Mouse (Mus musculus) thymus, adult 2 months (tissue): ENCODE results near the gene Rita1. TPM values are rescaled to one million over a fixed set of nuclear protein-coding genes. Genes with fewer than 3 reads are reported as not detected.

Experiments
- DNase-seq: peaks from one replicate; pipeline ENCODE4 v3.0.0; 2021
- H3K27ac ChIP-seq: fragments of 200-500 bp; 2 replicates; pipeline ENCODE4 v1.5.1; 2012; ENCODE audit warnings: low read length, control low read depth; ENCODE audit not compliant: control insufficient read depth, insufficient read depth
- H3K27me3 ChIP-seq: fragments of 200-500 bp; 2 replicates; pipeline ENCODE4 v1.6.1; 2012; ENCODE audit warnings: mild to moderate bottlenecking, low read length, moderate library complexity, mixed read lengths; ENCODE audit not compliant: control insufficient read depth, insufficient read depth
- H3K36me3 ChIP-seq: fragments of 200-500 bp; 2 replicates; pipeline ENCODE4 v1.6.1; 2012; ENCODE audit warnings: mild to moderate bottlenecking, low read length, moderate library complexity; ENCODE audit not compliant: control insufficient read depth, insufficient read depth
- H3K4me1 ChIP-seq: fragments of 200-500 bp; replicated peaks from 2 replicates; pipeline ENCODE4 v1.6.1; 2012; ENCODE audit warnings: low read length; ENCODE audit not compliant: control insufficient read depth, insufficient read depth
- H3K4me3 ChIP-seq: fragments of 200-500 bp; 2 replicates; pipeline ENCODE4 v1.5.1; 2012; ENCODE audit warnings: mild to moderate bottlenecking, low read length, control low read depth, moderate library complexity; ENCODE audit not compliant: control insufficient read depth, insufficient read depth
- CTCF ChIP-seq: fragments of 200-500 bp; IDR thresholded peaks from 2 replicates; pipeline ENCODE4 v1.5.1; 2012; ENCODE audit warnings: mild to moderate bottlenecking, control low read depth, low read length, moderate library complexity, borderline replicate concordance; ENCODE audit not compliant: control insufficient read depth, poor library complexity, insufficient read depth; ENCODE audit errors: extremely low read depth
- POLR2A ChIP-seq: fragments of 200-500 bp; IDR thresholded peaks from 2 replicates; pipeline ENCODE4 v1.6.1; 2012; ENCODE audit warnings: mild to moderate bottlenecking, low read length, control low read depth, moderate library complexity; ENCODE audit not compliant: control insufficient read depth, poor library complexity, insufficient read depth; ENCODE audit errors: extremely low read depth
- WGBS: fragments of 180-500 bp; shearing (Covaris S2); methylation state at CpG from one replicate; pipeline ENCODE4 v1.1.7; 2018; 5-methylcytosine and 5-hydroxymethylcytosine counted together
- polyA plus RNA-seq: library from polyadenylated mRNA; depleted of rRNA; stranded (reverse); fragments of >200 nt; gene quantifications from 2 replicates; pipeline ENCODE4 v1.2.3, GENCODE M21; 2012

Rita1 gene
- polyA plus RNA-seq, 1 experiment, result 20.6 TPM

- H3K4me1 ChIP-seq, result peaks cover 42% of the 10 kb centered on the region
- H3K4me3 ChIP-seq, result peak overlapping the region; percentile 81
- H3K36me3 ChIP-seq, result peaks cover 37% of the 10 kb centered on the region
- H3K27ac ChIP-seq, result peak overlapping the region; percentile 96
- WGBS, result 16% methylated on average over 23 of the region's 23 CpGs
- no peaks in the 10 kb centered on the region for H3K27me3 ChIP-seq
- peak; percentile 70 for TF ChIP-seq POLR2A
- no peak for TF ChIP-seq CTCF
- peak; percentile 91 for DNase-seq
Measured at GRCm38 (mm10) chr5:120621078-120621765, 8.8 kb upstream of the Rita1 start.

DNA sequence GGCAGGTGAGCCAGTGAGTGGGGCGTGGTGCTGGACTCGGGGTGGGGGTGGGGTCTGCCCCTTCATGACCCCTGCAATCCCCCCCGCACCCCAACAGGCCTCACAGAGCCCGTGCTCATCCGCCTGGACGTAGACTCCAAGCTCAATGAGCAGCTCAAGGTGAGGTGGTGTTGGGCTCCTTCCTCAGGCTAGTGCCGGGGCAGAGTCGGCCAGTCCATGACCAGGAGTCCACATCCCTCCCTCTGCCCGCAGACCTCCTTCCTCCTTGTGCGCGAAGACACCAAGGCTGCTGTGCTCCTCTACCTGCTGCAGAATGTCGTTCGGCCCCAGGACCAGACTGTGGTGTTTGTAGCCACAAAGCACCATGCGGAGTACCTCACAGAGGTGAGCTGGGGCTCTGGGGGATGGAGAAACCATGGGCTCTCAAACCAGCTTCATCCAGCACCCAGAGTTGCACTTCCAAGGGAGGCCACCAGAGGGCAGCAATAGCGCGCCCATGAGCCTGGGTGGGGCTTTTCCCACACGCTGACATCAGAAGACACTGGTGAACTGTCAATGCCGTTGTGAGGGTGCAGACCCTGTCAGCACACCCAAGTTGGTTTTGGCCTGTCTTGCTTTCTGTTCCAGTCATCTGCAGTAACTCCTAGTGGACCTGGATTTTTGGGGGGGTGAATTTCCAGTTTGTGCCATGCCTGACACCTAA, 8.1 kb upstream of the Rita1 start:
- peak; percentile 97 for TF ChIP-seq CTCF
- no peak for TF ChIP-seq POLR2A
- Histone ChIP-seq H3K27me3 (no peaks in the 10 kb centered on the region), H3K4me1 (peaks cover 42% of the 10 kb centered on the region), H3K36me3 (peaks cover 30% of the 10 kb centered on the region), H3K27ac (peak overlapping the region; percentile 96), H3K4me3 (peak overlapping the region; percentile 81)
- DNase-seq, result peak; percentile 94
- WGBS, result 64% methylated on average over 18 of the region's 18 CpGs

DNA sequence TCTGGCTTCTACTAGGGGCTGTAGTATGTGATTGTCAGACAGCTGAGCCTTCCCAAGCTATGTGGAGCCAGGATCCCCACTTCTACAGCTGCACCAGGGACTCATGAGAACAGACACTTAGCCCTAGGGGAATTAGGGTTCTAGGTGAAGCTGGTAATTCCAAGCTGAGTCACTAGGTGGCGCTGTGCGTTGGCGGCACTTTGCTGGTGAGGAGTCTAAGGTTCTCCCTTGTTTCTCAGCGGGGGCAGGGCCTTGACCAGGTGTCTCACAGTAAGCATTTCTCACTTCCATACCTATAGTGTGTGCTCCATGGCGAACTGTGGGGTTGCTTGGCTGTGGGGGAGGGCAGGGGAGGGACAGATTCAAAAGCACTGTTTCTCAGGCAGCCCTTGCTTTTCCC, 6.8 kb upstream of the Rita1 start:
- H3K4me1 ChIP-seq, result peaks cover 42% of the 10 kb centered on the region
- WGBS, result 27% methylated on average over 5 of the region's 5 CpGs
- no peaks in the 10 kb centered on the region for H3K27me3 ChIP-seq
- H3K36me3 ChIP-seq, result peaks cover 22% of the 10 kb centered on the region
- TF ChIP-seq POLR2A, result no peak
- TF ChIP-seq CTCF, result peak; percentile 87; the same call in 1 of the 2 replicates
- peak; percentile 87 for DNase-seq
- H3K4me3 ChIP-seq, result no peak overlapping the region
- H3K27ac ChIP-seq, result no peak overlapping the region

GRCm38 (mm10) chr5:120618778-120619177, 6.4 kb upstream of the Rita1 start:
- peaks cover 44% of the 10 kb centered on the region for H3K4me1 ChIP-seq
- no peaks in the 10 kb centered on the region for H3K27me3 ChIP-seq
- H3K4me3 ChIP-seq, result no peak overlapping the region
- 94% methylated on average over 12 of the region's 12 CpGs for WGBS
- H3K27ac ChIP-seq, result no peak overlapping the region
- no peak for DNase-seq
- TF ChIP-seq POLR2A (no peak), CTCF (no peak)
- peaks cover 18% of the 10 kb centered on the region for H3K36me3 ChIP-seq

DNA sequence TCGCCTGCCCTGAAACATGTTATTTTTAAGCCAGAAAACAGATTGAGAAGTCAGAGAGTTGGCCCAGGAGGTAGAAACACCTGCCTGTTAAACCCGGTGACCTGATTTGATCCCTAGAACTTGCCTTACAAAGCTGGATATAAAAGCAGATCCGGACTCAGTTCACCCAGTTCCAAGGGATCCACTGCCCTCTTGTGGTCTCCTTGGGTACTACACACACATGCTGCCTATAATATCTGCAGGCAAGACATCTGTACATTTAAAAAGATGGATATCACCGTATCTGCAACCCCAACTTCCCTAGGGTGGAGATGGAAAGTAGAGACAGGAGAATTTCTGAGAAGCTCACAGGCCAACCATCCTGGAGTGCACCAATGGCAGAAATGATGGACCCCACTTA, 3.5 kb upstream of the Rita1 start:
- Histone ChIP-seq H3K27me3 (no peaks in the 10 kb centered on the region), H3K36me3 (peaks cover 14% of the 10 kb centered on the region), H3K27ac (no peak overlapping the region), H3K4me3 (no peak overlapping the region), H3K4me1 (peaks cover 31% of the 10 kb centered on the region)
- TF ChIP-seq CTCF (no peak), POLR2A (no peak)
- DNase-seq, result no peak
- 98% methylated on average over 4 of the region's 4 CpGs for WGBS

GRCm38 (mm10) chr5:120612822-120613604, 624 bp upstream of the Rita1 start:
- TF ChIP-seq CTCF, result peak; percentile 66
- peak; percentile 99 for TF ChIP-seq POLR2A
- Histone ChIP-seq H3K36me3 (no peaks in the 10 kb centered on the region), H3K4me1 (peaks cover 15% of the 10 kb centered on the region), H3K27ac (peak overlapping the region; percentile 51), H3K27me3 (no peaks in the 10 kb centered on the region), H3K4me3 (peak overlapping the region; percentile 64)
- whole genome bisulfite sequencing, result under 1% methylated on average over 69 of the region's 69 CpGs
- DNase-seq, result peak; percentile 100
